Mouse (Mus musculus) frontal cortex, postnatal 10 days (tissue): Measurements from ENCODE around the gene Def8.

Experiments
- DNase-seq, 2 experiments: peaks; one replicate each; pipeline ENCODE4 v3.0.0; 2022; ENCODE audit warnings: low spot score in 2 of 2, mixed read lengths in 1 of 2

Gene Def8

GRCm38 (mm10) chr8:123423441-123423840, at the start of gene Def8:
Gene Def8 (plus strand): TSS chr8:123423527.
- no peak for DNase-seq

GRCm38 (mm10) chr8:123374239-123374578, 49.1 kb upstream of the Def8 start:
- DNase-seq: peak; percentile 87 to 92

GRCm38 (mm10) chr8:123375701-123376100, 47.6 kb upstream of the Def8 start:
- no peak for DNase-seq

- no peak for DNase-seq
Measured at GRCm38 (mm10) chr8:123376106-123376505, 47.2 kb upstream of the Def8 start.

GRCm38 (mm10) chr8:123381711-123382110, 41.6 kb upstream of the Def8 start:
- no peak for DNase-seq

GRCm38 (mm10) chr8:123382516-123382915, 40.8 kb upstream of the Def8 start:
- no peak for DNase-seq

GRCm38 (mm10) chr8:123384883-123385540, 38.3 kb upstream of the Def8 start:
- no peak for DNase-seq

- no peak for DNase-seq
Measured at GRCm38 (mm10) chr8:123387041-123387440, 36.3 kb upstream of the Def8 start.

GRCm38 (mm10) chr8:123387801-123388200, 35.5 kb upstream of the Def8 start:
- no peak for DNase-seq

- DNase-seq: no peak
Measured at GRCm38 (mm10) chr8:123389026-123389425, 34.3 kb upstream of the Def8 start.

GRCm38 (mm10) chr8:123398308-123398707, 25.0 kb upstream of the Def8 start:
- no peak for DNase-seq

- DNase-seq: no peak
Measured at GRCm38 (mm10) chr8:123401936-123402335, 21.4 kb upstream of the Def8 start.

- no peak for DNase-seq
Measured at GRCm38 (mm10) chr8:123402730-123403326, 20.5 kb upstream of the Def8 start.

- no peak for DNase-seq
Measured at GRCm38 (mm10) chr8:123404521-123404920, 18.8 kb upstream of the Def8 start.

- peak in 1 of 2 experiments; percentile 62 for DNase-seq
Measured at GRCm38 (mm10) chr8:123406786-123407185, 16.5 kb upstream of the Def8 start, which contains the start of gene Mc1r. Gene Mc1r (plus strand): TSS chr8:123407107.

GRCm38 (mm10) chr8:123407612-123408011, 15.7 kb upstream of the Def8 start:
- DNase-seq: no peak

- no peak for DNase-seq
Measured at GRCm38 (mm10) chr8:123408586-123409544, 14.5 kb upstream of the Def8 start.

- DNase-seq: no peak
Measured at GRCm38 (mm10) chr8:123410049-123410587, 13.2 kb upstream of the Def8 start.

GRCm38 (mm10) chr8:123410788-123411187, 12.5 kb upstream of the Def8 start:
- no peak for DNase-seq

- peak; percentile 87 to 88 for DNase-seq
Measured at GRCm38 (mm10) chr8:123411246-123411645, 12.1 kb upstream of the Def8 start, which contains the start of gene Tubb3. Gene Tubb3 (plus strand): TSS chr8:123411424.

GRCm38 (mm10) chr8:123411781-123412327, 11.5 kb upstream of the Def8 start:
- peak in 1 of 2 experiments; percentile 49 for DNase-seq
